ENCODE assay signal across 18 mouse cellular contexts in genomic region chr3:105777997-105778396, GRCm38 (mm10). TPM values are rescaled to one million over a fixed set of nuclear protein-coding genes. Genes with fewer than 3 reads are reported as not detected.
DNase-seq lines count a peak whose midpoint lies in the region; TF ChIP-seq lines count a peak whose summit lies in the region.
"Had no signal": no experiment of that assay in that cellular context is flagged by ENCODE, and none has a peak within 500 bp of the region (broad histone marks: within the 10 kb centered on the region; RNA-seq: fewer than 3 reads in every experiment).

No protein-coding gene starts in this region.

- peak overlapping the region; percentile 8; the same call in 1 of the 2 replicates for H3K27ac ChIP-seq in gastrocnemius, adult 2 months
- 0 out of 2 replicates have a peak overlapping the region, but pooled peaks have one; percentile 12 for H3K27ac ChIP-seq in layer of hippocampus, adult 2 months
- H3K27ac ChIP-seq: embryonic facial prominence, embryonic 10.5 days; embryonic facial prominence, embryonic 12.5 days; forebrain, embryonic 13.5 days; forebrain, embryonic 15.5 days had no signal

- peak; percentile 38 for DNase-seq in gastrocnemius, adult 2 months
- no peak for DNase-seq in gastrocnemius, adult 8-10 months (ENCODE audit: low spot score in 2 of 2)
- no peak for DNase-seq in layer of hippocampus, adult 2 months (ENCODE audit: low spot score in 2 of 2)
- DNase-seq in layer of hippocampus, adult 9-11 months: no peak
- peak; percentile 55 for DNase-seq in induced T-regulatory cell, adult 2 months (ENCODE audit: low read depth)
- DNase-seq: adrenal gland, adult 8-10 months; adrenal gland, postnatal 14 days; adrenal gland, postnatal 36 days; B cell, adult 2 months; cerebellum, adult 11-12 months; cerebellum, adult 2 months; cerebellum, adult 9-10 months; cerebellum, postnatal 10 days; cerebellum, postnatal 25 days had no signal

- no peak overlapping the region for H3K4me3 ChIP-seq in gastrocnemius, adult 2 months
- no peak overlapping the region for H3K4me3 ChIP-seq in layer of hippocampus, adult 2 months
- H3K4me3 ChIP-seq: embryonic facial prominence, embryonic 10.5 days; embryonic facial prominence, embryonic 12.5 days; forebrain, embryonic 13.5 days; forebrain, embryonic 15.5 days had no signal

- intact Hi-C loops in gastrocnemius, adult 2 months (cut with DNase I): no loop called here

- TF ChIP-seq CTCF in gastrocnemius, adult 2 months (IDR thresholded peaks at IDR 0.05): no peak
- no peak for TF ChIP-seq CTCF in layer of hippocampus, adult 2 months (conservative IDR thresholded peaks at IDR 0.05)

RNA-seq across cellular contexts. Expression of gene Rap1a, which starts 23.1 kb away (rescaled TPM):
- total RNA-seq in gastrocnemius, adult 2 months (2021): 100 to 1,000 TPM in 1 of 2 experiments, 10 to 100 TPM in 1; 86.7 to 101 TPM
- 10 to 100 TPM; 86.6 to 93.8 (median 92.1) TPM for total RNA-seq in gastrocnemius, adult 8-10 months (2022)
- total RNA-seq in layer of hippocampus, adult 2 months (2021): 100 to 1,000 TPM in 1 of 2 experiments, 10 to 100 TPM in 1; 94.6 to 101 TPM

Comparison
In these comparisons a context has a peak if more than half of its experiments do, and no peak if none do; other contexts are left out.
1. DNase-seq: peak in gastrocnemius, adult 2 months (single experiment) and induced T-regulatory cell, adult 2 months (single experiment); none in gastrocnemius, adult 8-10 months (0 of 2), layer of hippocampus, adult 2 months (0 of 2) and layer of hippocampus, adult 9-11 months (single experiment).